Mouse (Mus musculus): Measurements from ENCODE around the gene Mgat4b. TPM values are rescaled to one million over a fixed set of nuclear protein-coding genes. Genes with fewer than 3 reads are reported as not detected.

Mgat4b gene
- total RNA-seq (2023; ENCODE audit: inconsistent age), result 4.1 to 7.3 TPM (median 5.8 TPM) in 4 replicates

DNA sequence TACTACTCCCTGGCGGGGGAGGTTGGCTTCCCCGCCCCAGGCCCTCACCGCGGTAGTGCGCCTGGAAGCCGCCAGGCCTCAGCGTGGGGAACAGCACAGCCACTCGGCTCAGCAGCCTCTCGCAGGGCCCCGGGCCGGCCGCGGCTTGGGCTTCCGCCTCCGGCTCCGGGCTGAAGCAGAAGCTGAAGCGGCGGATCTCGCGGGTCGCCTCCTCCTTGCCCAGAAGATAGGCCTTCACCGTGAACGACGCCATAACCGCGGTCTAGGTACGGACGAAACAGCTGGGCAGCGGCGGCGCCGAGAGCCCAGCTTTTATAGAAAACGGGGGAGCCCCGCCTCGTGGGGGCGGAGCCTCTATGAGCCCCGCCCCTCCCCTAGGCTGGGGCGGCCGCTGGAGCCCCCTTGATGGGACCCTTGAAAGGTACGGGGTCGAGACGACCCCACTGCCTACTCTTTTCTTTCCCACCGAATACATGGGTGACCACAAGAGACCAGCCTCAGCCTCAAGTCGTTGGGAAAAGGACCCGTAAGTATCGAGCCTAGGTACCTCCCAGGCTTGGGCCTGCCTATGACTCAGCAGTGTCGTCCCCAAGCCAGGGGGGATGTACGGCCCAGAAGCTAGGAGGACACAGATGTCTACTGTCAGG is at the start of gene Mgat4b, which contains the start of gene Sqstm1:
Gene Mgat4b (plus strand): TSS at position 386 of the 647 bp plus-strand sequence.
Gene Sqstm1 (minus strand): TSS at position 323 of the 647 bp plus-strand sequence.

DNA sequence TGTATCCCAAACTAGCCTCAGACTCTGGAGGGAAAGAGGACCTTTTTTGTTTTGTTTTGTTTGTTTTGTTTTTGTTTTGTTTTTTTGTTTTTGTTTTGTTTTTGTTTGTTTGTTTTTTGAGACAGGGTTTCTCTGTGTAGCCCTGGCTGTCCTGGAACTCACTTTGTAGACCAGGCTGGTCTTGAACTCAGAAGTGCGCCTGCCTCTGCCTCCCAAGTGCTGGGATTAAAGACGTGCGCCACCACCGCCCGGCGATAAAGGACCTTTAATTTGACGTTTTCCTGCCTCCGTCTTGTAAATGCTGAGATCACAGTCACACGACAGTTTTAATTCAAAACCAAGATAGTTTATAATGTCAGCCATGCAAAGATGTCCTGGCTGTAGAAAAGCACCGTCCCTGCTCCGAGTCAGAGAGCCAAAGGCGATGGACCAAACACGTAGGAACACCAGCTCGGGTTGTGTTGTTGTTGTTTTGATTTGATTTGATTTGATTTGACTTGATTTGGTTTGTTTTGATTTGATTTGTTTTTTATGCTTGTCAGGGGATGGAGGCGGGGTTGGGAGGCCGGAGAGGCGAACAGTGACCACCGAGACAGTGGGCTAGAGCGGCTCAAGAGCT is 36.5 kb upstream of the Mgat4b start, which contains the start of gene Mrnip:
Gene Mrnip (plus strand): TSS at position 334 of the 619 bp plus-strand sequence.

DNA sequence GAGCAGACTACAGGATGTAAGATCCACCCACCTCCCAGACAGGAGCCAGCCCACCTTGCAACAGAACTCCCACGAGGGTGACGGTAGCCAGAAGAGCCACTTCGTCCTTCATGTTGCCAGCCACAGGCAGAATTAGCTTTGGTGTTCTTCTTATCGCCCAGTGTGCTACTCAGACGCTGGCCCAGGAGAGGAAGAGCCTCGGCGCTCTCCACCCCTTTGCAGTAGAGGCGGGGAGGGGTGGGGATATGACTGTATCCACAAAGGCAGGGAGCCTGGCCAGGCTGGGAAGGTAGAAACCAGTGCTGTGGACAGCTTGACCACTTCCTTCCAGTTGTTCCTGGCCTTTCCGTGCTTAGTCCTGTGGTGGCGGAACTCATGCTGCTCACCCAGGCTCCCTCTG is 27.6 kb downstream of the Mgat4b start, which contains the start of gene Ltc4s:
Gene Ltc4s (minus strand): TSS at position 293 of the 400 bp plus-strand sequence.

Other genes with a start within 250 kb of the Mgat4b start
- gene Rnf130, start 185.5 kb upstream of the Mgat4b start, total RNA-seq (2023; ENCODE audit: inconsistent age), result 91.4 to 98.7 TPM (median 95.5 TPM) in 4 replicates
- 50.0 to 67.9 TPM (median 53.9 TPM) in 4 replicates for gene Tbc1d9b, start 79.5 kb upstream of the Mgat4b start, total RNA-seq (2023; ENCODE audit: inconsistent age)
- gene Mrnip, start 36.4 kb upstream of the Mgat4b start, total RNA-seq (2023; ENCODE audit: inconsistent age), result 3.2 to 6.0 TPM (median 4.4 TPM) in 4 replicates
- gene Sqstm1, start 63 bp upstream of the Mgat4b start, total RNA-seq (2023; ENCODE audit: inconsistent age), result 529 to 593 TPM (median 569 TPM) in 4 replicates
- gene Ltc4s, start 27.7 kb downstream of the Mgat4b start, total RNA-seq (2023; ENCODE audit: inconsistent age), result 0.96 to 2.0 TPM (median 1.1 TPM) in 3 of 4 replicates, not detected in the other
- gene Maml1, start 81.4 kb downstream of the Mgat4b start, total RNA-seq (2023; ENCODE audit: inconsistent age), result 40.2 to 47.6 TPM (median 42.7 TPM) in 4 replicates
- 225 to 243 TPM (median 228 TPM) in 4 replicates for gene Canx, start 114.8 kb downstream of the Mgat4b start, total RNA-seq (2023; ENCODE audit: inconsistent age)
- not detected in 4 replicates for gene Cby3, start 143.6 kb downstream of the Mgat4b start, total RNA-seq (2023; ENCODE audit: inconsistent age)
- gene Hnrnph1, start 166.1 kb downstream of the Mgat4b start, total RNA-seq (2023; ENCODE audit: inconsistent age), result 1,020 to 1,148 TPM (median 1,086 TPM) in 4 replicates
- gene Rufy1, start 220.2 kb downstream of the Mgat4b start, total RNA-seq (2023; ENCODE audit: inconsistent age), result 57.3 to 59.2 TPM (median 58.6 TPM) in 4 replicates

All from B cell, adult (primary cell).